Mouse (Mus musculus): Measurements from ENCODE around the gene Bard1.

Gene Bard1

DNA sequence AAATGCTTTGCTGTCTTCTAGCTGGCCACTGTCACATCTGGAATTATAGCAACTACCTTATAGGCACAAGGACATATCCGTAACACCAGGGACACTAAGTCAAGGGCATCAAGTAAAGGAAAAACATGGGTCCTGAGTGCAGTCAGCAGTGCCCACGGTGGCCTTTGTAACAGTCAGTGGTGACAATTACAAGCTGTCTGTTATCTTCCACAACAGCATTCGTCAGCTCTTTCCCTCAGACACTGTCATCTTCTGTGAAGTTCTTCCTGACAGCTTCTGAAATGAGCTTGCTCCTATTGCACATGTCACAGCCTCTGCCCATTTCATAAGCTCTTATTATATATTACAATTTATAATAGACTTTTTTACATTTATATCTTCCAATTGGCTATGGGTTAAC, 50.7 kb downstream of the Bard1 start:
- no peak for DNase-seq

DNA sequence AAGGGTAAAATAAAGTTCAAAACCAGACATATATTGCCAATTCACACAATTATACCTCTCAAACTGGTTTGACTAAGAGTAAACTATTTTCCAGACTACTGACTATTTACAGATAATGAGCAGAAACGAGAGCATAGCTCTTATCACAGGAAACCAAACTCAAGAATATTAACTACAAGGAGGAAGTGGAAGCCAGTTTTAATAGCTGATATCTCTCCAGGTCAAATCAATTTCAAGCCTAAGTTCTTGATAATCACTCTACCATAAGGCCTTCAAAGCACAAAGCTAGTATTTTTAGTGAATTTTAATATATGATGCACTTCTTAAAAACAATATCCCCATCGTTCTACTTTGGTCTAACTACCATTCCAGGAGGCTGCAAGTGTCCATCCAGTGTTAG, 57.8 kb downstream of the Bard1 start:
- DNase-seq, result no peak

DNA sequence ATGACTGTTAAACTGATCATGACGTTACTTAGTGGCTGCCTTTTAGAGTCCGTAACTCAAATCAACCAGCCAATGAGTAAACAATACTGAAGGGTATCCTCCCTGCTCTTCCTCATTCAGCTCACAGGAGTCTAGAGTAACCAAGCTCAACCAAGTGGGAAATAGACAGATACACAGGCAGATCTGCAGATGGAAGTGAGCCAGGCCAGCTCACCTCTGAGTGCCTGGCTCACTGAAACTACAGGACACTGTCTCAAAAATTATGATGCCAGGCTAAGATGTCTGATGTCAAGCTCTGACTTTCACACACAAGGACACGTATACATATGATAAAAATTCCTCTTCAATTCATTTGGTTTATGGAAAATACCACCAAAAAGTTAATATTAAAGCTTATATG, 59.0 kb downstream of the Bard1 start:
- no peak for DNase-seq

DNA sequence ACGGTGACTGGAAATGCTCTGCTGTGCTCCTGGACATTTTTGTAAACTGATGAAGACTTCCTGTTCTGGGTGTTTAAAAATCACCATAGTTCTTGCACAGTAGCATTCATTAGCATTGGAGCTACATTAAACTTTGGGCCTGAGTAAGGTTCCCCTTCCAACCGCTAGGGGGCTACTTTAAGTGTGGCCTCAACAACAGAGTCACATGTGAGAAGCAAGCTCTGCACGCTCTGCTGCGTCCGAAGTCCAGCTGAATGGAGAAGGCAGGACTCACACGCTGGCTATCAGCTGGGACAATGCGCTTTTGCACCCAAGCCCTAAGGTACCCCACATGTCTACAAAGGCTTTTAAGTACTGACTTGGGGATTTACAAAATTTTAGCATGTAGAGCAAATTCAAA, 65.9 kb downstream of the Bard1 start:
- DNase-seq, result peak; percentile 39

DNA sequence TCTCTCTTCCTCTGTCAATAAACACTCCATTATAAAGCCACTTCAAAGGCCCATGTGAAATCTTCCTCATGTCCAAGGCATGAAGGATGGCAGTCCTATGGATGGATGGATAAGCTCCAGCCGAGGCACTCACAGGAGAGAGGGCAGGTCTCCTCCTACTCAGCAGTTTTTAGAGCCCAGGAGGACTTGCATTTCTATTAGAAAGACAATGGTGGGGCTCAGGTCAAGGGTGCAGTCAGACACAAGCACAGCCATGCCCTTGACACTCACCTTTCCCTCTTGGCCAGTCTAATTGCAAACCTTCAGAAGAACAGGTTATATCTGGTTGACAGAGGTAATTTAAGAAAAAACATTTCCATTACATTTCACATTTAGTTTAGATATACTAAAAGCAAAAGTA, 67.4 kb downstream of the Bard1 start:
- DNase-seq, result no peak

DNA sequence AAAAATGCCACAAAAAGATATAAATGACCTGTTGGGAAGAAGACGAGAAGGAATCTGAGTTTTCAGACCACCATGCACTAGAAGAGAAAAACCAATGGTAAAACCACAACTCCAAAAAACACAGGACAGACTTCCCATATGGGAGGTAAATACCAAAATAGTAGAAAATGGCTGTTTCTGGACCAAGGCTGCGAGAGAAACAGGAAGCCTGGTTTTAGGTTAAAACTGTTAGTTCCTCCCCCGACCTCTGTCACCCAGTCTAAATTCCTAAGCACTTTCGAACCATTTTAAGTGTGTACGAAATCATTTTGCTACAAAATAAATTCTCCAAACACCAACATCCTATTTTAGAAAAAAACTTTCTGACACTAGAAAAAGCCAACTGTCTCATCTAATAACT, 80.2 kb downstream of the Bard1 start:
- DNase-seq, result no peak

DNA sequence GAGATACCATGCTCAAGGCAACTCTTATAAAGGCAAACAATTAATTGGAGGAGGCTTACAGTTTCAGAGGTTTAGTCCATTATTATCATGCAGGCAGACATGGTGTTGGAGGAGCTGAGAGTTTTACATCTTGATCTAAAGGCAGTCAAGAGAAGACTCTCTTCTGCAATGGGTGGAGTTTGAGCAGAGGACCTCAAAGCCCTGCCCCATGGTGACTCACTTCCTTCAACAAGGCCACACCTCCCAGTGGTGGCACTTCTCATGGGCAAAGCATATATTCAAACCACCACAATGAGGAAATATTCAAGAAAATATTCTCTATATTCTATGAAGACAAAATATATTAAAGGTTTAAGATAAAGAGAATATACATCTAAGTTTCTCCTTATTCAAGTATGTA, 88.6 kb downstream of the Bard1 start:
- no peak for DNase-seq

DNA sequence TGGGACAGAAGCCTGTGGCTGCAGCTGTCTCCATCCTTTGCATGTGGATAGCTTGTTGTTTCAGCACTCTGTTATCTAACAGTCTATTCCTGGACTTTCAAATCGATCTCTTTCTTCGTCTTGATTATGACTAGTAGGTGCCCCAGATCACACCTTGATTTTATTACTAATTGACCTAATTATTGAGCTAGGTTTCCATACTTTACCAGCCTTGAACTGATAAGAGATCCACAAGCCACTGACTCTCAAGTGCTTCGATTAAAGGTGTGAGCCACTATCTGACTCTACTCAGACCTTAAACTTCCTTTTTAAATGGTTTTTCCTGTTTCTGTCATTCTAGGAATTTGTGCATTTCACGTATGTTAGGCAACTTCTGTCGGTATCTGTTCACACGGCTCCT, 96.9 kb downstream of the Bard1 start:
- no peak for DNase-seq

DNA sequence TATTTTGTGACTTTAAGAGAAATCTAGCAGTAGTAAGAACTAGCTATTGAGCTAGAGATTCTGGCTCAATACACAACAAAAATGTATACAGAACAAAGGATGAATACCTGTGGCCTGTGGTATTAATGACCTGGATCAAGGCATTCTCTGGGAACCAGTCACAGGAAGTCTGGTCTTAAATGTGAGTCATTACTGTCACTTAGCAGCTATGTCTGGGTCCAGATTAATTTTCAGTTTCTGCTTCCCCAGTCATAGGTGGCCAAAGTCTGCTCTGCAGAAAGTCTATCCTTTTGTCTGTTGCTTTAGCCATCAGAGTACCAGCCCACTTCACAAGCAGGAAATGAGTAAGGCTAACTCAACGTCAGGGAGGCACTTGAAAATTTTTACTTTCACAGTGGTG, 98.8 kb downstream of the Bard1 start:
- no peak for DNase-seq

DNA sequence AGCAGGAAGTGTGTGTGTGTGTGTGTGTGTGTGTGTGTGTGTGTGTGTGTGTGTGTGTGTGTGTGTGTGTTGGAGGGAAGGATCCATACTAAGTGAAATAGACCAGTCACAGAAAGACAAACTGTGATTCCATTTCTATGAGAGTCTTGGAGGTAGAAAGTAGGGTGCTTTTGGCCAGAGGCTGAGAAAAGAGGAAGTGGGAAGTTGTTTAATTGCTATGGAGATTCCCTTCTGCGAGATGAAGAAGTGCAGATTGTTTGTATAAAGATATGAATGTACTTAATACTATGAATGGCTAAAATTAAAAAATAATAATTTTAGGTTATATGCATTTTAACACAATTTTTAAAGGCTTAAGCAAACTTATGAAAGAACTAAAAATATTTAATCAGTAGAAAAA, 99.2 kb downstream of the Bard1 start:
- no peak for DNase-seq

DNA sequence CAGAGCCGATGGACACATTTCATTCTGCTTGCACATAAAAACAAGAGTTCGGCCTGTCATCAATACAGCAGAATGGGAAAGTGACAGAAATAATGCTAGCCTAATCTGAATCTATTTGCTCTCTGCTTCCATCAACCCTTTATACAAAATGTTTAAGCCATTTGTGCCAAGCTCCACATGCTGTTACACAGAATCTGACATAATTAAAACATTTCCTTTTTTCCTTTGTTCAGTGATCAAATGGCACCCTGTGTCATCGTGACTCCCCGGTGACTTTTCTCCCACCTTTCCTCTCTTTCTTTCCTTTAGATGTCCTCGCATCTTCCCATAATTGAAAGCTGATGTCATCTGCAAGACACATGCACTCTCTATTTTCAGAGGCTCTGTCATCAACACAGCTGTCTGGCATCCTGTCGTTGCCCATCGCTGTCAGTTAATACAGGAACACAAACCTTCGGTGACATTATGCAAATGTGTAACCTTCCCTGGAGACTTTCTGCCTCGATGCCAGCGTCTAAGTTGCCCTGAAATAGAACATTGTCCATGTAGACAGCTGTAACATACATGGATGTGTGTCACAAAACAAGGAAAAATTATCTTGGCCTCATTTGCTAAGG, 105.5 kb downstream of the Bard1 start:
- no peak for DNase-seq

DNA sequence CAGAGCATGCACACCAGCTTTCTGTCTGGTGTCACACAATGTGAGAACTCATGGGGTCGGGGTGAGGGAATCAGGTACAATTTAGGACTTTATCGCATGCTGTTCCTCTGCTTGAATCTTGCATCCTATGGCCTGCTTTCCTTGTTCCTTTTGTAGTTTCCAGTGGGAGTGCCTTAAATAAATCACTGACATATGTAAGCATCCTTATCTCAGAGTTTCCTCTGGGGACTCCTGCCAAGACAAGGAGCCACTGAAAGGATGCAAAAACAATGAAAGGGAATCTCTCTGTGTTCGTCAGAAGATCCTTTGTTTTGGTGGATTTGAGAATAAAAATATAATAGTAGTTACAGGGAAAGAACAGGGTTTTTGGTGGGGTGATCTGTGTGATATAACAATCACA, 106.2 kb downstream of the Bard1 start:
- DNase-seq, result no peak

Measured in liver (tissue).